Mouse (Mus musculus): ENCODE results near the gene Apoa1.

Apoa1 gene

GRCm38 (mm10) chr9:46228491-46228890 is at the start of gene Apoa1:
Gene Apoa1, plus strand, starts transcription at chr9:46228580.
- no peak for DNase-seq (ENCODE audit: low read depth)

DNA sequence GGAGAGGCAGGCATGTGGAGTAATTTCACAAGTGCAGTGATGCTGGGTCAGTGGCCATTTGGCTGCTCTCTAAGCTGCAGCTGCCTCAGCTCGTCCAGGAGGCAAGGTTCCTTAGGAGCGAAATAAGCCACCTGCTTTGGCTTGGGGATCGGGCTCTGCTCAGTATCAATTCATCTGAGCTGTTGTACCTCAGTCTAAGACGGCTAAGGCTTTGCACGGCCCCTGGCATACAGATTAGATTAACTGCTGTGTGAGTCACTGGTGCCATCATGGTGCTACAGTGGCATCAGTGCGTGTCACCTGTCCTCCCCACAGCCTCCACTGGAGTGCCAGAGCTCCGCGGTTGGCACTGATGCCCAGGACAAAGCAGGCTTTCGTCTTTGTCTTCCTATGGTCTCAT is 49.8 kb upstream of the Apoa1 start:
- DNase-seq (ENCODE audit: low read depth), result no peak

GRCm38 (mm10) chr9:46181297-46181696 is 47.1 kb upstream of the Apoa1 start:
- no peak for DNase-seq (ENCODE audit: low read depth)

DNA sequence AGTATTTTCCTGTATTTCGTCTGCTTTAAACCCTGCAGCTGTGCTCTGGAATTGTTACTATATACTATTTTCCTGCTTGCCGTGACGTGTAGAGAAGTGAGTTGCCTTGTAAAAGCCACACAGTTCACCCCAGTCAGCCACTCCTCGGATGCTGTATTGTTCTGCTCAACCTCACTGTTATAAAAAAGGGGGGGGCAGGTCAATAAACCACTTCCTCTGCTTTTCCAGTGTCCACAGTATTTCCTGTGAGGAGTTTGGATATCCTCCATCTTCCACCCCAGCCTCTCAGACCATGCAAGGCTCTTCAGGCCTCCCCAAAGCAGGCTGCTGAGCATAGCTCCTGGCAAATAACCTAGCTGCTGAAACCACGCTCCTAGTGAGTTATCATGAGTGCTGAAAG is 43.8 kb upstream of the Apoa1 start:
- DNase-seq (ENCODE audit: low read depth), result no peak

- DNase-seq (ENCODE audit: low read depth), result peak; percentile 48
These were observed 43.2 kb upstream of the Apoa1 start for GRCm38 (mm10) chr9:46185191-46185590.

GRCm38 (mm10) chr9:46186387-46186786 is 42.0 kb upstream of the Apoa1 start:
- DNase-seq (ENCODE audit: low read depth), result no peak

DNA sequence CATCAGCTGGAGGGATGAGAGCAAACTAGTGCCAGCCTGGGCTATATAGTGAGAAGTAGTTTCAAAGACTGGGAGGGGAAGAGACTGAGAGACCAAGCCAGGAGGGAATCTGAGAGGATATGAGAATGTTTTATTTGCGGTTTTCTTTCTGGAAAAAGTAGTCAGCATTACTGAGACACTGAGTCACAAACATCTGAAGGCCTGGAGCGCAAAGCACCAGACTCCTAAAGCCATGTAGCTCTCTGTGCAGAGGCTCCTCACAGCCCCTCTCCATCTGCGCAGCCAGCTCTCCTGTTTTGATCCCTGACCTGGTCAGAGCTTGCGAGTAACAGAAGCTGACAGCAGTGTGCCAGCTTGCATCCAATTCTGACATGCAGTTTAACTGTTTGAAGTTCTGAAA is 40.0 kb upstream of the Apoa1 start:
- DNase-seq (ENCODE audit: low read depth), result peak; percentile 77

- no peak for DNase-seq (ENCODE audit: low read depth)
These were observed 39.4 kb upstream of the Apoa1 start for GRCm38 (mm10) chr9:46188956-46189355.

DNA sequence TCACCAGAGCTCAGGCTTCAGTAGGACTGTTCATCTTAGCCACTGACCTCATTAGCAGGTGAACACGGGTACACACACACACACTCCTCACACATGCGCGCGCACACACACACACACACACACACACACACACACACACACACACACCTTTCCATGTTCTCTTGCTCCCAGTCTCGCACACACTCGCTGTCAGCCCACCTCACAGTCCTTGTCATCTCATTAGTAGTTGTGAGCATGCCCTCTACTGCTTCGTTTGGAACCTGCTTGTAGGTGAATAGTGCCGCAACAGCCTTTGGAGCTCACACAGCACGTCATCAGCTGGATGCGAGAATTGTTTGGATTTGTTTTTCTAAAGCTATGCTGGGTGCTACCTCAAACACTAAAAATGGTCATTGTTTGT is 39.0 kb upstream of the Apoa1 start:
- no peak for DNase-seq (ENCODE audit: low read depth)

DNA sequence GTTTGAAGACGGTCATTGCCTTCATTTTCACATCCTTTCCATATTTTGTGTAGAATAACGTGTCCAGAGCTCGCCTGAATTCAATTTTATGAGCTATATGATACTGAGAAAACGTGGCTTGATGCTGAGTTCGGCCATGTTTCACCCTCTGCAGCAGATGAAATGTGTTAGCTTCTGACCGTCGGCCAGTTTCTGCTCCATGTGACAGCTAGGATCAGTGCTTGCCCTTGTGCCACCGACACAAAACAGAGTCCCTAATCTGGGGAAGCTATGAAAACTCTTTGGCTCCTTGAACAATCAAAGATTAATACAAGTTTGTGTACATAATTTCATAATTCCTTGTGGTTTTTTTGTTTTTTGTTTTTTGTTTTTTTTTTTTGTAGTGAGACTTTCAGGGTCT is 37.1 kb upstream of the Apoa1 start:
- DNase-seq (ENCODE audit: low read depth), result no peak

DNA sequence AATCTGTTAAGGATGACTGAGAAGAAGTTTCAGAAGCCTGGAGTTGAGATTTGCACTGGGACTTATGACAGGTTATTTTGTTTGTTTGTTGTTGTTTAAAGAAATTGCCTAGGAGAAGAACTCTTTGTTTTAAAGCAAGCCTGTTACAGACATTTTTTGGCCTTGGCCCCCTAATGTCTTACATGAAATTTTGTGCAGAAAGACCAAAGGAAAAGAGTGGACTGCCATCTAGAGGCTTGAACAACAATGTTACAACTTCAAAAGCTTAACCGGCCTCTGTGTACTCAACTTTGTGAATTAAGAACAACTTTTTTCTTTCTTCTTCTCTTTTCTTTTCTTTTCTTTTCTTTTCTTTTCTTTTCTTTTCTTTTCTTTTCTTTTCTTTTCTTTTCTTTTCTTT is 36.7 kb upstream of the Apoa1 start:
- peak; percentile 78 for DNase-seq (ENCODE audit: low read depth)

- no peak for DNase-seq (ENCODE audit: low read depth)
These were observed 35.7 kb upstream of the Apoa1 start for GRCm38 (mm10) chr9:46192642-46193041.

DNA sequence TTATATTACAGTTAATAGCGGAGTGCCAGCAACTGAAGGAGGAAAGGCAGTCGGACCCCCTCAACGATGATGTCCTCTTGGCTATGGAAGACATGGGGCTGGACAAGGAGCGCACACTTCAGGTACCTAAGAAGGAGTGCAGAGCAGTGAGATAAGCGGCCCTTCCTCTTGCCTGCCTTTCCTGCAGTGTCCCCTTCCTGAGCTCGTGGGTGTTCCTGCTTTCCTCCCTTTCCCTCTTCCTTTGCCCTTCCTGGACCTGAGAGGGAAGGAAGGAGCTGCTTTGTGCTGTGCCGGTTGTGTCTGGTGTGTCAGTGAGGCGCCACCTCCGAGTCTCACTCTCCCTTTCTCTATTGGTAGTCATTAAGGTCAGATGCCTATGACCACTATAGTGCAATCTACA is 33.6 kb upstream of the Apoa1 start:
- DNase-seq (ENCODE audit: low read depth), result no peak

DNA sequence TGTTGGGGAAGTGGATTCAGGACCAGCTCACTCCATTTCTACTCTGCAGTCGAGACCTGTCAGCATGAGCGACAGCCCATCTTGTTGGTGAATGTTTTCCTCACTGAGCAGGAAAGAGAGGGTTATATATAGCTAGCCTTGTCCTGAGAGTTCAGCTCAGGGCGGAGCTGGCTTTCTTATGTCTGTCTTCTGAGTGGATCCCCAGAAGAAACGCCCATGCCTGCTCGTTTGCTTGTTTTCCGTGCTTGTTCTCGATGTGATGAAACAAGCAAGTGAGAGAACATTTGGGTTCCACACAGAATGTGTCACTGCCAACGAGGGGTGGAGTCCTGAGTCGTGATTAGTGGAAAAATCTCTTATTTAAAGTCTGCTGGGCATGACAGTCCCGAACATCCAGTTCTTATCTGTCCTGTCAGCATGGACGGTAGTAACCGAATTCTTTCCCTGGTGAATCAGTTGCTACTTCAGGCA is 31.6 kb upstream of the Apoa1 start:
- DNase-seq (ENCODE audit: low read depth), result peak; percentile 10

- no peak for DNase-seq (ENCODE audit: low read depth)
These were observed 29.9 kb upstream of the Apoa1 start for GRCm38 (mm10) chr9:46198461-46198860.

DNA sequence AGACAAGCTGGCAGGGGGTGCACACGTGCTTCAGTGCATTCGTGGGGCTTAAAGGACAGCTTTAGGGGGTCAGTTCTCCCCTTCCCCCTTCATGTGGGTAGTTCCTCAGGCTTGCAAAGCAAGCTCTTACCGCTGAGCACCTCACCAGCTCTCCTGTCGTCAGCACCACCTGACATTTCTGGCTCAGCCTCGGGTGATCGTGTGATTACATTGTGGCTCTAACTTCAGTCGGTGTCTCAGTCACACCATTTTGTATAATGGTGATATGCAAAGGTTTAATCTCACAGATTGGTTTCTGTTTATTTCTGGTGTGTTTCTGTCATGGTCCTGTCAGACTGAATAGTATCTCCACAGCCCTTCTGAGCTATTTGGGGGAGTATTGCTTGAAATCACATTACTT is 29.4 kb upstream of the Apoa1 start:
- no peak for DNase-seq (ENCODE audit: low read depth)

GRCm38 (mm10) chr9:46199609-46200008 is 28.8 kb upstream of the Apoa1 start:
- DNase-seq (ENCODE audit: low read depth), result no peak

DNA sequence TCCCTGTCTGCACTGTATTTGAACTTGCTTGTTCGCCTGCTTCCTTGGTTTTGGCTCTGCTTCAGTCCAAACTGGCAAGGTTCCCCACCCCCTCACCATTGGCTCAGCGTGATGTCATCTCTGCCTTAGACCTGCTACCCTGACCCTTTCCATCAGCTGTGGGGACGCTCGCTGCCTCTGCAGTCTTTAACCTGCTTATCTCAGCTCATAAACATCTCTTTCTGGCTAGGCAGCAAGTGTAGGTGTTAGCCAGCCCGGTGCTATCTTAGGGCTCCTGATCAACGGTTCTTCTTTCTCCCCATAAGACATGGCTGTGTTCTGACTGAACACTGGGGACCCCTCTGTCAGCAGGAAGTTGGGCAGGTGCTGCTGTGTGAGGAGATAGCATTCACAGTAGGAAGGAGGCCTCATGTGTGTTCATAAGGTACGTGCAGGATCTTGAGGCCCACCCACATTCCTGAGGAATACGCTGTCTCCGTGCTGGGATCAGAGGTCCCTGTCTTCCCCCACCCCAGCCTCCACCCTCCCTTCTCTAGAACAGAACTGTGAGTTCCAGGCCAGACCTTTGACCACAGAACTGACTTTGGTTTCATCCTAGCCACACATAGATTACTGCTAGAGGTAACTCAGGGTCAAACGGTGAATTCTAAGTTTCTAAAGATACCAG is 21.4 kb upstream of the Apoa1 start:
- peak; percentile 65 for DNase-seq (ENCODE audit: low read depth)

DNA sequence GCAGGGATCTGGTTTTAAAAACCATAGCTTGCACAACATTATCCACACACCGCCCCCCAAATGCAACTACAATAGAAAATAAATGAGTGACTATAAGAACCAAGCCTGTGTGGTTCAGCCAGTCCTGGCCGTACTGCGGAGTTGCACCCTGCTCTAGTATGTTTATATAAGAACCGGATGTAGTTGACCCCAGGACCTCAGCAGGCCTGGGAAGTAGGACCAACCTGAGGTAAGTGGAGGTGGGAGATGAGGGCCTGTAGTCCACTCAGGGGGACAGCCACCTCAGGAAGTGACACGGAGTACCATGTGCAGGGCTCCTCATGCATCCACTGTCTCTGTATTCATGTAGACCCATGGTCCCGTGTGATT is 20.9 kb upstream of the Apoa1 start:
- DNase-seq (ENCODE audit: low read depth), result no peak

GRCm38 (mm10) chr9:46208401-46208974 is 19.9 kb upstream of the Apoa1 start:
- no peak for DNase-seq (ENCODE audit: low read depth)

- no peak for DNase-seq (ENCODE audit: low read depth)
These were observed 17.9 kb upstream of the Apoa1 start for GRCm38 (mm10) chr9:46210473-46210872.

DNA sequence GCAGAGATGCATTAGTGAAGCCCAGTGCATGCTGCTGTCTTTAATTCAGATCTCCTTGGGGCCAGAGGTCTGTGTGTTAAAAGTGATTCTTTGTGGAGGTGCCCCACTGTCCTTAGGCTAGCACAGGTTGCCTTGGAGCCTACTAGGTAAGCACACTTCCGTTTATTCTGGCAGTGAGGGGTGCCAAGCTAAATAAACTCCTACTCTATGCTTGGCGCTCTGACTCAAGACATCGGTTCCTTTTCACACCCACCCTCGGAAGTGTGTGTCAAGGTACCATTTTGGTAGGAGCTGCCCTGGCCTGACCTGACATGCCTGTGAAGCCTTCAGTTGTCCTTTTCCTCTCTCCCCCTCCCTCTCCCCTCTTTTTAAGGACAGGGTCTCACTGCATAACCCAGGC is 14.1 kb upstream of the Apoa1 start:
- no peak for DNase-seq (ENCODE audit: low read depth)

DNA sequence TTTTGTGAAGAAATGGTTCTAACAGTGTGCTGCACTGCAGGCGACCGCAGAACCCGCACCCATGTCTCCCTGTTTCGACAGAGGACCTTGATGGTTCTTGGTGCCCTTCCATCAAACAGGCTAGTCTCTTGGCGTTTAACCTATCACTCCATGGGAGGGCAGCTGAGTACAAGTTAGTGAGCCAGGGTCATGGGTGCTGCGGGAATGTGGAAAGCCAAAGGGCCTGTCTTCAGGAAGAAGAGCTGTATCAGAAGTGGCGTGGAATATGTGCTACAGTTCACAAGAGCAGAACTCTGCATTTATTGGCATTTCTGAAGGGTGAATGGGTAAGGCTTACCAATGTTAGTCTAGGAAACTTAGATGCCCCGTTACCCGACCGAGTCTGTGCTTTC is 13.4 kb upstream of the Apoa1 start:
- DNase-seq (ENCODE audit: low read depth), result no peak

Data from NIH3T3 (cell line).